Mouse (Mus musculus) ovary, postnatal 36 days (tissue): ENCODE data around the gene Wbp2nl.
"Not testable (repeated sequence)": the region's sequence is repeated elsewhere in the genome, so short reads cannot be mapped to it uniquely, and the experiment has no call there.

ENCODE experiments used
- DNase-seq: peaks from one replicate; pipeline ENCODE4 v3.0.0; 2022; ENCODE audit warnings: low spot score, mixed read lengths

The Wbp2nl gene

DNA sequence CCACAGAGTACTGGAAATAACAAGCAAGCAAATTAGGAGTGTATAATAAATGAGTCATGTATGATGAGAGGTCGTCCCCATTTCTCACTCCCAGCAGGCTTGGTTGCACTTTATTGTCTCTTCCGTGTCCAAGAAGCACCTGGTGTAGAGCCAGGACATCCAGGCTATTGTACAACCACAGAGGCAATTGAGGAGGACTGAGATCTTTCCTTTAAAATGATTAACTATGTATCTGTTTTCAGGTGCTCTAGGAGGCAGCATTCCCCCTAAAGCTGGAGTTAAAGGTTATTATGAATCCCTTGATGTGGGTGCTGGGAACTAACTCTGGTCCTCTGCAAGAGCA is 50.2 kb downstream of the Wbp2nl start:
- no peak for DNase-seq

DNA sequence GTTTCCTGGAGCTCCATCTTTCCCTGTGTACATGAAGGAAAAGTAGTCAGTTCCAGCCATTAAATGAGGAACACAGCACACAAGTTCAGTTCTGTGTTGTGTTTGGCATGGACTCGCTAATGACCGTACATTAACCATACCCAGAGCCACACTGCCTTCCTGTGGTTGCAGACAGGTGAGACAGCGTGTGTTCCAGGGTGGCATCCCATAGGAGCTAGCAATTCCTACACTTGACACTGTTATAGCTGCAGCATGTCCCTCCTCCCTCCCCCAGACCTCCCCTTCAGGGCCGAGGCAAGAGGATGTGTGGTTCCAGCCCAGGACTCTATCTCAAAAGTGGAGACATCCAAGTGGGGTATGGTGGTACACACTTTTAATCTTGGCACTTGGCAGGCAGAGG is 51.6 kb downstream of the Wbp2nl start:
- DNase-seq, result no peak

DNA sequence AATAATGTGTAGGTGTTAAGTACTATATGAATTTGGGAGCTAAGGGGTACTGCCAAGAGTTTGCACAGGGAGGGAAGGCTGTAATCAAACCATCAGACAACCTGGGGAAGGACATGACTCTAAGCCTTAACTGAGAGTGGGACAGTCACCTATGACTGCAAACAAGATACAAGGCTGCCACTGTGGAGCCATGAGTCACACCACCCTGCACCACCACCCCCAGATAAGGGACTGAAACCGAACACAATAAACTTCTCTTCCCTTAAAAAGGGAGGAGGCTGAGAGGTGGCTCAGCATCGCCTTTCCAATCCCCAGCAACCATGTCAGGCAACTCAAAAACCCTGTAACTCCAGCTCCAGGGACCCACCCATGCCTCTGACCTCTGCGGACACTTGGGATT is 52.7 kb downstream of the Wbp2nl start:
- no peak for DNase-seq

DNA sequence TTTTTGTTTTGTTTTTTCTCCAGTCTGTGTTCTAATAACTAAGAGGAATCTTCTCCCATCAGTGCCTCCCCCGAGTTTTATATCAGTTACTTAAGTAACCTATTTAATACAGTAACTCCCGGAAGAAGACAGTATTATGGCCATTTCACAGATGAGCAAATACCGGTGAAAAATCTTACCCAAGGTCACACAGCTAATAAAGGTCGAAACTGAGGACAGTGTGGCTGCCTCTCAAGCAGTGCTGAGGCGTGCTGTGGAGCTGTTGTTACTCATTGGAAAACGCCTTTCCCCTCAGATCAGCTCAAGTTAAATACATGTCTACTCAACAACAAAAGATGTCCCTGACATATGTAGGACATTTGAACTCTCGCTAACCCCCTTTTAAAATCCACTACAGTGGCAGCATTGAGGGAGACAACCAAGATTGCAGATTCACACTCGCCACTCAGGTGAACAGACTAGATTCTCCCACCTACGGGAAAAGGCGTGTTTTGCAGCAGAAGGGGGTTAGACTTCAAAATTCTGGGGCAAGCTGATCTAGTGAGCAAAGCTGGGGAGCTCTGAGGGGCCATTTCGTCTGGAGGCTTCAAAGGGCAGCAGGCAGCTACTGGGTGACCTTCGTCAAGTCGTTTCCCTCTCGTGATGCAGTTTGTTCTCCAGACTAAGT is 54.5 kb downstream of the Wbp2nl start:
- DNase-seq, result no peak

DNA sequence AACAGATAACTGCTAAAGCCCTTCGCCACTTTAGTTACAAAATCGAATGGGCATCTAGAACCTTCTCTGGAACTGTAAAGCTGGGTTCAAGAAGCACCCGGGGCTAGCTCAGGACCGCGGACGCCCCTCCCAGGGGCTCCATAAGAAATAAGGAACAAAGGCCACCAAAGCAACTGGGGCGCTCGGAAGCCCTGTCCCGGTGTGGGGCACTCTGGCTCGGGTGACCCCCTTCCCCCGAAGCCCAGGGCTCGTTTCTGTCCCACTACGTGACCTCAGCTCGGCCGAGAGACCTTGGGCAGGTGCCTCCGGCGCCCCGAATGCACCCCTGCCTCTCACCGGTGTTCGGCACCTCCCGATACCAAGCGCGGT is 55.0 kb downstream of the Wbp2nl start:
- no peak for DNase-seq

DNA sequence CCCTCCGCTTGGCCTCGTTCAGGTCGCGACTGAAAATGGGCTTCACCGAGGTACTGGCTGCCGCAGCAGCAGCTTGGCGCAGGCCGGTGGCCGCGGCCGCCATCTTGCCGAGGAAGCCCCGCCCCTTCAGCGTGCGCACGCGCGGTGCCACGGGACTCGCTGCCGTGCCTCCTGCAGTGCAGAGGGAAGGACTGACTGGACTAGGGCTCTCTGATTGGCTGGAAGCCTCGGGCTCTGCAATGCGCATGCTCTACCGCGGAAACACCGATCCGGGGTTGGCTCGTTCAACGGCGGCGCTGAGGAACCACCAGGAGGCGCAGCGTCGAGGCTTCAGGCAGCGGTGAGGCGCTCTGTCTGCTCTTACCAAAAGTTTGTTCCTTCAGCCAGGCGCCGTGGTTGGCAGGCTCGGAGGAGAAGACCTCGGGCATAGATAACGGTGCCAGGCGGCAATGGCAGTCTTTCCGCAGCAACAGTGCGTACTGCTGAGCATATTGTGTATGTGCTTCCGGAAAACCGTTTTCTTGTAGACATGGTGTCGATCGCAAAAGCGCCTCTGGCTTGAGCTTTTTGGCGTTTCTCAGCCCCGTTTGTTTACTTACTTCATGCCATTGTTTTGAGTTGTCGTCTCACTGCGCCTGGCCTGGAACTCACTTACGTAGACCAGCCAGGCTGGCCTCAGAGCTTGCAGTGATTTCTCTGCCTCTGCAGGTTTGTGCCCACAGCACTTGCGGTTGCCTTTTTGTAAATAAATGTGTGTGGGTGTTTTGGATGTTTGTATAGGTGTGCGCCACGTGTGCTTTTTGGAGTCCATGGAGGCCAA is 55.6 kb downstream of the Wbp2nl start, which contains the start of gene Ndufa6:
Ndufa6 (minus strand) TSS at position 197 of the 820 bp plus-strand sequence.
- DNase-seq, result peak; percentile 95

DNA sequence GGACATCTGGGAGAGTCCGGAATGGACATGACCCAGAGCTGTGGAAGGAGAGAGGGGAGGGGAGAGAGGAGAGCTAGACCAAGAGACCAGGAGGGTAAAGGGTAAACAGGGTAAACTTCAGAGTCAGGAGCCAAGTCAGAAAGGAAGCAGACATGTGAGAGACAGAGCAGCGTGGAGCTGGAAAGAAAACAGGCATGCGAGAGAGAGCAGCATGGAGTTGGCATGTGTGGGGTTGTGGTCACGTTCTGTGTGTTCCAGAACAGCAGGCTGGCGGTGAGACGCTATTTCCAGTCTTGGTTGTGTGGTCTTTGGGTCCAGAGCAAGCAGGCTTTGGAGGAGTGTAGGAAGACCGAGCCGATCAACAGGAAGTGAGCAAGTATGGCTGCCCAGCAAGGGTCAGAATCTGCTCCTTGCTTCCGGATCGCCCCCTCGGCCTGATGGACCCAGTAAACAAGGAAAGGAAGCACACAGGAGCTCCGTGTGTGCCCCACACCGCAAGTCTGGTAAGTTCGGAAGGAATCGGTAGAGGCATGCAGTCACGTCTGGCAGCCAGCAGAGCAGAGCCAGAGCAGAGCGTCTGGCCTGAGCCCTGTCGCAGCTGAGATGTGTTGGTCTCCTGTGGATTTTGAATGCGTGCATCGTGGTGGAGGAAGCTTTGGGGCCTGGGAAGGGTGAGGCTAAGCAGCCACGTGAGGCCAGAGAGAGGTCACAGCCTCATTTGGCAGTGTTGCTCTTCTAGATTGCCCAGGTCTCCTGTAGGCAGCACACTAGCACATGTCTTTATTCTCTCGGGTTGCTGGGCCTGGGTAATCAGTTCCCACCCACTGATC is 59.9 kb downstream of the Wbp2nl start:
- DNase-seq, result no peak

DNA sequence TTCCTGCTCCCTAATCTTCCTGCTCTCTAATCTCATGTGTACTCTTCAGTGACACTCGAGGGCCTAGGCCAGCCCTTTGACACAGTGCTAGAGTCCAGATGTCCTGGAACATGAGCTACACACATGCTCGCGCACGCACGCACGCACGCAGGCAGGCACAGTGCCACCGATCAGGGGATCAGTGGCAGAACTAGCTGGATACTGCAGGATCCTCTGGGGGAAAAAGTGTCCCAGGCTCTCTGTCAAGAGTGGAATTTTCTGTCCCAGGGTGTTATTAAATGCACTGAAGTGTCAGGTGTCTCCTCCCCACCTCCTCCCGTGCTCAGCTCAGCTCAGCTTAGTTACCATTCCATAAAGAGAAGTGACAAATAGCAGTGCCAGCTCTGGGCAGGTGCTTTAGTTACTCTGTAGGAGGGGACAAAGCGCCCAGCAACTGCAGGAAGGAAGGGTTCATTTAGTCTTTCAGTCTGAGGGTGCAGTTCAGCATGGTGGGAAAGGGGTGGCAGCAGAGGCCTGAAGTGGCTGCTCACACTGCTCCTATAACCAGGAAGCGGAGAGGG is 62.8 kb downstream of the Wbp2nl start:
- DNase-seq, result no peak

DNA sequence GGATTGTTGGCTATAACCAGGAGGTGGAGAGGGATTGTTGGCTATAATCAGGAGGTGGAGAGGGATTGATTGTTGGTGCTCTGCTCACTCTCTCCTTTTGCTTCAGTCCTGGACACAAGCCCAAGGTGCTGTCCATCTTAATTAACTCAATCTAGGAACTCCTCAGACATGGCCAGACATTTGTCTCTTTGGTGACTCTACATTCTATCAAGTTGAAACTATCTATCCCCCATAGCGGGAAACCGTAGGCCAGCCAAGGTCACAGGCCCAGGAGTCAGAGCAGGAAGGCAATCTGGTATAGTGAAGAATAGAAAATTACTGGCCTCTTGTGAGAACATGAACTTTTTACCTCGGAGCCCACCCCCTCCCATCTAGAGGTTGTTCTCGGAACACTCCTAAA is 63.5 kb downstream of the Wbp2nl start:
- no peak for DNase-seq

DNA sequence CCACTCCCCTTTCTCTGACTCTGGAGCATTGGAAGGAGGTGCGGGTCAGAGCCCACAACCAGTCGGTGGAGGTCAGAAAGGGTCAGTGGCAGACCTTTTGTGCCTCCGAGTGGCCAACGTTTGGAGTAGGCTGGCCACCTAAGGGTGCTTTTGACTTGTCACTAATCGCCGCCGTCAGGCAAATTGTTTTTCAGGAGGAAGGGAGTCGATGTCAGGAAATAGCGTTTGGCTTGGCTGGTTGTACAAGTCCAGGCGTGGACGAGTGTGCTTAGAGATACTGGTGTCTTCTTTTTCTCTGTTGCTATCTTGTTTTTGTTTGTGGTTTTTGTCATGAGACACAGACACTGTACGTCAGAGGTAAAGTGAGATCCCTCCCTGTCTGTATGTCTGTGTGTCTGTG is 65.0 kb downstream of the Wbp2nl start:
- DNase-seq, result not testable (repeated sequence)
